In the genomic region with DNA sequence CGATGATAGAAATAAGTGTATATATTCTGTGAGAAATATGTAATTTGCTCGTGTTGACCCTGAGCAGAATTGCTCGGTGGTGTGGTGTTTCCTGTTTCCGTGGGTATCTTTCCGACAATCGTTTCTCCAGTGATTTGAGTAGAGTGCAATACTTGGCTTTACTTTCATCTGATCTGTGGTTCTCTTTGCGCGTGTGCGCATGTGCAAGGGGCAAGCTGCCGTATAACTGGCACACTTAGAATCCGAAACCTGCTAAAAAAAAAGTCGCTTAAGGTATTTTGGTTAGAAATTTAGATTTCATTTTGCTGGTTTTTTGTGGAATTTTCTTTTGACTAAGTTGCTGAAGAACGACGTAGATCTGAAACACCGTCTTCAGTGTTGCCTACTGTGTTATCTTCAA, we compare ENCODE assay signal across 28 mouse cellular contexts. TPM values are rescaled to one million over a fixed set of nuclear protein-coding genes. Genes with fewer than 3 reads are reported as not detected.
DNase-seq lines count a peak whose midpoint lies in the region; ATAC-seq and TF ChIP-seq lines count a peak whose summit lies in the region.
"Had no signal": no experiment of that assay in that cellular context is flagged by ENCODE, and none has a peak within 500 bp of the region (broad histone marks: within the 10 kb centered on the region; RNA-seq: fewer than 3 reads in every experiment).

No protein-coding gene starts in this region.

- WGBS in heart, adult 2 months = 78% methylated on average over 15 of the region's 15 CpGs
- 91% methylated on average over 15 of the region's 15 CpGs for WGBS in intestine, embryonic 15.5 days

- in situ Hi-C loops in CH12.LX (cut with MboI; ENCODE audit: low pct_ligation_motif_present, low pct_unique_long_range_greater_than_20kb, low sequenced_read_pairs) = no loop called here

- DNase-seq in CD4-positive helper T cell, adult 2 months (ENCODE audit: low read depth, low spot score) = peak; percentile 14
- DNase-seq in CH12.LX (ENCODE audit: extremely low read depth) = no peak
- DNase-seq in MEL (ENCODE audit: low read depth, low spot score) = peak; percentile 76
- DNase-seq in naive thymus-derived CD4-positive, alpha-beta T cell, adult 2 months (ENCODE audit: low read depth) = peak; percentile 17
- no peak for DNase-seq in adrenal gland, adult (ENCODE audit: inconsistent age in 2 of 2, low spot score in 1 of 2)
- no peak for DNase-seq in thymus, postnatal 25 days
- no peak for DNase-seq in heart, adult 2 months
- DNase-seq: adrenal gland, adult 2 months; adrenal gland, adult 8-10 months; adrenal gland, postnatal 10 days; adrenal gland, postnatal 14 days; adrenal gland, postnatal 25 days; adrenal gland, postnatal 36 days; B cell, adult 2 months; cerebellum, adult 11 months; cerebellum, adult 11-12 months; cerebellum, adult 18-20 months; cerebellum, adult 2 months; cerebellum, adult 8-10 months; cerebellum, adult 9-10 months had no signal

- H3K9me3 ChIP-seq in CH12.LX (replicated peaks; ENCODE audit: low read length) (no peaks in the 10 kb centered on the region), MEL (replicated peaks; ENCODE audit: insufficient read depth, low read length) (no peaks in the 10 kb centered on the region)
- no peaks in the 10 kb centered on the region for H3K9me3 ChIP-seq in intestine, embryonic 15.5 days
- H3K9me3 ChIP-seq: G1E had no signal

- ATAC-seq in intestine, embryonic 15.5 days = no peak
- ATAC-seq: activated CD4-positive, CD25-positive, alpha-beta regulatory T cell, adult 4 months; CD4-positive, CD25-positive, alpha-beta regulatory T cell, adult 4 months; Patski had no signal

- dilution Hi-C loops in CH12.LX (cut with MboI; ENCODE audit: extremely low pct_ligation_motif_present, extremely low pct_unique_long_range_greater_than_20kb, low sequenced_read_pairs) = no loop called here

- H3K4me2 ChIP-seq in CH12.LX (ENCODE audit: insufficient read depth, low read depth, poor library complexity, severe bottlenecking) = 0 out of 2 replicates have a peak overlapping the region, but pooled peaks have one; percentile 19
- no peak overlapping the region for H3K4me2 ChIP-seq in intestine, embryonic 15.5 days (replicated peaks)

- TF ChIP-seq POLR2A in CH12.LX (IDR thresholded peaks at IDR 0.05; ENCODE audit: low read depth, low read length) (no peak), MEL (IDR thresholded peaks at IDR 0.05; ENCODE audit: control insufficient read depth in 1 of 2, insufficient read depth in 1 of 2, low read depth in 1 of 2, low read length in 2 of 2, poor library complexity in 1 of 2) (no peak)
- TF ChIP-seq POLR2A in heart, adult 2 months (IDR thresholded peaks at IDR 0.05; ENCODE audit: insufficient read depth, low read depth, low read length) = no peak

- TF ChIP-seq RAD21 in CH12.LX (IDR thresholded peaks at IDR 0.05; ENCODE audit: low read depth, low read length) (no peak), MEL (IDR thresholded peaks at IDR 0.05; ENCODE audit: low read depth, low read length) (no peak)

- no peak overlapping the region for H3K27ac ChIP-seq in CH12.LX (ENCODE audit: insufficient read depth, low read depth)
- no peak overlapping the region for H3K27ac ChIP-seq in MEL (ENCODE audit: control insufficient read depth, low read depth, low read length)
- no peak overlapping the region for H3K27ac ChIP-seq in heart, adult 2 months
- H3K27ac ChIP-seq in intestine, embryonic 15.5 days = no peak overlapping the region

- H3K27me3 ChIP-seq in CH12.LX (replicated peaks) (peaks cover 1% of the 10 kb centered on the region), MEL (ENCODE audit: control insufficient read depth in 1 of 2, insufficient read depth in 2 of 2, low read length in 2 of 2) (no peaks in the 10 kb centered on the region)
- no peaks in the 10 kb centered on the region for H3K27me3 ChIP-seq in heart, adult 2 months (ENCODE audit: control insufficient read depth, insufficient read depth, low read length)
- no peaks in the 10 kb centered on the region for H3K27me3 ChIP-seq in intestine, embryonic 15.5 days (replicated peaks)
- H3K27me3 ChIP-seq: Patski had no signal

- no peaks in the 10 kb centered on the region for H3K79me2 ChIP-seq in CH12.LX (replicated peaks; ENCODE audit: control insufficient read depth, extremely low read depth, insufficient read depth, poor library complexity, severe bottlenecking)
- no peaks in the 10 kb centered on the region for H3K79me2 ChIP-seq in MEL (ENCODE audit: control insufficient read depth, insufficient read depth, low read length, poor library complexity)
- no peaks in the 10 kb centered on the region for H3K79me2 ChIP-seq in heart, adult 2 months (replicated peaks; ENCODE audit: control insufficient read depth, insufficient read depth, low read length)

- no peak overlapping the region for H3K9ac ChIP-seq in CH12.LX (ENCODE audit: insufficient read depth, low read depth)
- peak overlapping the region; percentile 48 for H3K9ac ChIP-seq in MEL (ENCODE audit: control insufficient read depth, low read depth, low read length, poor library complexity, severe bottlenecking)
- H3K9ac ChIP-seq in heart, adult 2 months (ENCODE audit: low read depth, low read length) = no peak overlapping the region
- no peak overlapping the region for H3K9ac ChIP-seq in intestine, embryonic 15.5 days

- H3K36me3 ChIP-seq in CH12.LX (replicated peaks in 1 of 2; ENCODE audit: control insufficient read depth in 1 of 2, insufficient read depth in 1 of 2, low read length in 1 of 2) (no peaks in the 10 kb centered on the region), MEL (ENCODE audit: control insufficient read depth in 1 of 2, insufficient read depth in 2 of 2, low read length in 2 of 2) (no peaks in the 10 kb centered on the region)
- no peaks in the 10 kb centered on the region for H3K36me3 ChIP-seq in heart, adult 2 months (ENCODE audit: control insufficient read depth, insufficient read depth, low read length)
- H3K36me3 ChIP-seq in intestine, embryonic 15.5 days = no peaks in the 10 kb centered on the region
- H3K36me3 ChIP-seq: G1E had no signal

- no peak overlapping the region for H3K4me3 ChIP-seq in CH12.LX (replicated peaks in 1 of 3; ENCODE audit: low read depth in 2 of 3, low read length in 2 of 3, poor library complexity in 1 of 3)
- peak overlapping the region; percentile 42 to 51 for H3K4me3 ChIP-seq in MEL (ENCODE audit: control insufficient read depth in 1 of 2, insufficient read depth in 1 of 2, low read depth in 2 of 2, low read length in 2 of 2)
- H3K4me3 ChIP-seq in heart, adult 2 months = no peak overlapping the region
- no peak overlapping the region for H3K4me3 ChIP-seq in intestine, embryonic 15.5 days (replicated peaks)

- TF ChIP-seq EP300 in CH12.LX (IDR thresholded peaks at IDR 0.05; ENCODE audit: low read length) = no peak
- TF ChIP-seq EP300 in MEL (IDR thresholded peaks at IDR 0.05; ENCODE audit: low read depth in 1 of 2, low read length in 2 of 2) = no peak
- TF ChIP-seq EP300 in heart, adult 2 months (IDR thresholded peaks at IDR 0.05; ENCODE audit: insufficient read depth, low read depth, low read length) = no peak

- TF ChIP-seq CTCF in CH12.LX (conservative IDR thresholded peaks at IDR 0.05 in 1 of 2, IDR thresholded peaks at IDR 0.05 in 1 of 2; ENCODE audit: low read depth in 2 of 2, low read length in 2 of 2) = no peak
- no peak for TF ChIP-seq CTCF in MEL (IDR thresholded peaks at IDR 0.05 in 2 of 3, conservative IDR thresholded peaks at IDR 0.05 in 1 of 3; ENCODE audit: control insufficient read depth in 1 of 3, insufficient read depth in 1 of 3, low read depth in 2 of 3, low read length in 3 of 3, poor library complexity in 1 of 3, severe bottlenecking in 1 of 3)
- TF ChIP-seq CTCF in heart, adult 2 months (IDR thresholded peaks at IDR 0.05) = no peak

- intact Hi-C loops in heart, adult 2 months (cut with DNase I) = no loop called here

- H3K4me1 ChIP-seq in CH12.LX (ENCODE audit: control insufficient read depth in 1 of 2, insufficient read depth in 2 of 2) (no peaks in the 10 kb centered on the region), MEL (ENCODE audit: control insufficient read depth in 1 of 2, insufficient read depth in 2 of 2, low read length in 2 of 2) (no peaks in the 10 kb centered on the region; a peak in 1 of 4 replicates)
- H3K4me1 ChIP-seq in heart, adult 2 months (ENCODE audit: control insufficient read depth, insufficient read depth, low read length) = no peaks in the 10 kb centered on the region
- H3K4me1 ChIP-seq in intestine, embryonic 15.5 days (replicated peaks) = no peaks in the 10 kb centered on the region

RNA-seq across cellular contexts. Expression of a gene that starts 18.3 kb away (rescaled TPM):
- total RNA-seq in CH12.LX (2012; rRNA removed) (not detected in 2 replicates), CH12.LX (2014; rRNA removed) (not detected in 2 replicates), MEL (2012; rRNA removed) (not detected in 2 replicates)
- polyA plus RNA-seq in CH12.LX (2012; ENCODE audit: insufficient read length, low read depth) (not detected in 2 replicates), MEL (2012; ENCODE audit: insufficient read depth in 1 of 2, insufficient read length in 2 of 2, low read depth in 1 of 2, low replicate concordance in 2 of 2, missing spikeins in 1 of 2) (not detected)
- under 1 TPM in 1 of 2 experiments, not detected in 1; 0.14 TPM for total RNA-seq in heart, adult 2 months (2021)
- 0.09 TPM in 1 of 2 replicates, not detected in the other for polyA plus RNA-seq in heart, adult 2 months (2012; rRNA removed)
- 0.20 and 0.40 TPM in 2 replicates for polyA plus RNA-seq in intestine, embryonic 15.5 days (2015; fragmentation: Nextera tagmentation; extraction: Ambion mirVana)
- polyA plus RNA-seq: activated CD4-positive, CD25-positive, alpha-beta regulatory T cell, adult 4 months; adrenal gland, adult 2 months; CD4-positive, CD25-positive, alpha-beta regulatory T cell, adult 4 months; G1E had no signal

RNA-seq across cellular contexts. Expression of a gene that starts 25.2 kb away (rescaled TPM):
- total RNA-seq in CH12.LX (2012; rRNA removed) = 6.2 and 7.2 TPM in 2 replicates
- total RNA-seq in CH12.LX (2014; rRNA removed) = 2.4 and 2.9 TPM in 2 replicates
- 4.0 and 4.2 TPM in 2 replicates for polyA plus RNA-seq in CH12.LX (2012; ENCODE audit: insufficient read length, low read depth)
- 11.7 and 14.7 TPM in 2 replicates for total RNA-seq in MEL (2012; rRNA removed)
- 10 to 100 TPM in 1 of 2 experiments, not detected in 1; 20.6 TPM for polyA plus RNA-seq in MEL (2012; ENCODE audit: insufficient read depth in 1 of 2, insufficient read length in 2 of 2, low read depth in 1 of 2, low replicate concordance in 2 of 2, missing spikeins in 1 of 2)
- 1 to 10 TPM; 3.0 to 3.1 TPM for total RNA-seq in heart, adult 2 months (2021)
- 1.6 and 2.7 TPM in 2 replicates for polyA plus RNA-seq in heart, adult 2 months (2012; rRNA removed)
- 39.2 and 39.3 TPM in 2 replicates for polyA plus RNA-seq in intestine, embryonic 15.5 days (2015; fragmentation: Nextera tagmentation; extraction: Ambion mirVana)

RNA-seq across cellular contexts. Expression of a gene that starts 33.1 kb away (rescaled TPM):
- total RNA-seq in CH12.LX (2012; rRNA removed) (2.7 and 3.7 TPM in 2 replicates), CH12.LX (2014; rRNA removed) (3.8 and 4.7 TPM in 2 replicates), MEL (2012; rRNA removed) (6.2 and 6.6 TPM in 2 replicates)
- polyA plus RNA-seq in CH12.LX (2012; ENCODE audit: insufficient read length, low read depth) (7.0 and 7.6 TPM in 2 replicates), MEL (2012; ENCODE audit: insufficient read depth in 1 of 2, insufficient read length in 2 of 2, low read depth in 1 of 2, low replicate concordance in 2 of 2, missing spikeins in 1 of 2) (10 to 100 TPM in 1 of 2 experiments, not detected in 1; 11.8 TPM)
- total RNA-seq in heart, adult 2 months (2021) = 10 to 100 TPM; 18.1 to 22.1 TPM
- 5.3 and 7.8 TPM in 2 replicates for polyA plus RNA-seq in heart, adult 2 months (2012; rRNA removed)
- 12.5 and 13.1 TPM in 2 replicates for polyA plus RNA-seq in intestine, embryonic 15.5 days (2015; fragmentation: Nextera tagmentation; extraction: Ambion mirVana)

RNA-seq across cellular contexts. Expression of a gene that starts 41.3 kb away (rescaled TPM):
- 0.13 TPM in 1 of 2 replicates, not detected in the other for total RNA-seq in CH12.LX (2012; rRNA removed)
- not detected in 2 replicates for total RNA-seq in CH12.LX (2014; rRNA removed)
- 0.70 TPM in 1 of 2 replicates, not detected in the other for polyA plus RNA-seq in CH12.LX (2012; ENCODE audit: insufficient read length, low read depth)
- total RNA-seq in MEL (2012; rRNA removed) = not detected in 2 replicates
- polyA plus RNA-seq in MEL (2012; ENCODE audit: insufficient read depth in 1 of 2, insufficient read length in 2 of 2, low read depth in 1 of 2, low replicate concordance in 2 of 2, missing spikeins in 1 of 2) = 1 to 10 TPM in 1 of 2 experiments, not detected in 1; 3.3 TPM
- total RNA-seq in heart, adult 2 months (2021) = 1 to 10 TPM; 5.7 TPM
- not detected in 2 replicates for polyA plus RNA-seq in heart, adult 2 months (2012; rRNA removed)
- 11.4 and 12.0 TPM in 2 replicates for polyA plus RNA-seq in intestine, embryonic 15.5 days (2015; fragmentation: Nextera tagmentation; extraction: Ambion mirVana)
- total RNA-seq: ES-E14, G1E had no signal
- polyA plus RNA-seq: activated CD4-positive, CD25-positive, alpha-beta regulatory T cell, adult 4 months; adrenal gland, adult 2 months; brain, embryonic 14.5 days; C2C12; CD4-positive, CD25-positive, alpha-beta regulatory T cell, adult 4 months; cerebellum, adult 2 months; G1E had no signal

RNA-seq across cellular contexts. Expression of a gene that starts 49.2 kb away (rescaled TPM):
- total RNA-seq in CH12.LX (2012; rRNA removed) = 44.2 and 45.2 TPM in 2 replicates
- 44.2 and 47.5 TPM in 2 replicates for total RNA-seq in CH12.LX (2014; rRNA removed)
- 66.5 and 67.4 TPM in 2 replicates for polyA plus RNA-seq in CH12.LX (2012; ENCODE audit: insufficient read length, low read depth)
- total RNA-seq in MEL (2012; rRNA removed) = 37.8 and 52.1 TPM in 2 replicates
- 100 to 1,000 TPM in 1 of 2 experiments, 10 to 100 TPM in 1; 57.6 to 161 TPM for polyA plus RNA-seq in MEL (2012; ENCODE audit: insufficient read depth in 1 of 2, insufficient read length in 2 of 2, low read depth in 1 of 2, low replicate concordance in 2 of 2, missing spikeins in 1 of 2)
- 100 to 1,000 TPM; 182 to 219 TPM for total RNA-seq in heart, adult 2 months (2021)
- 16.1 and 41.7 TPM in 2 replicates for polyA plus RNA-seq in heart, adult 2 months (2012; rRNA removed)
- 25.9 and 29.3 TPM in 2 replicates for polyA plus RNA-seq in intestine, embryonic 15.5 days (2015; fragmentation: Nextera tagmentation; extraction: Ambion mirVana)

Comparison
In these comparisons a context has a peak if more than half of its experiments do, and no peak if none do; other contexts are left out.
1. DNase-seq: peak in CD4-positive helper T cell, adult 2 months (single experiment), MEL (single experiment) and naive thymus-derived CD4-positive, alpha-beta T cell, adult 2 months (single experiment); none in CH12.LX (single experiment), adrenal gland, adult (0 of 2), thymus, postnatal 25 days (single experiment) and heart, adult 2 months (0 of 2).
2. H3K4me3 ChIP-seq: peak in MEL (2 of 2); none in CH12.LX (0 of 3), heart, adult 2 months (single experiment) and intestine, embryonic 15.5 days (single experiment).